Mouse (Mus musculus) thymus, adult 2 months (tissue): ENCODE results near the gene Snx9.

Experiments used
- CTCF ChIP-seq: fragments of 200-500 bp; IDR thresholded peaks from 2 replicates; pipeline ENCODE4 v1.5.1; 2012; ENCODE audit warnings: mild to moderate bottlenecking, control low read depth, low read length, moderate library complexity, borderline replicate concordance; ENCODE audit not compliant: control insufficient read depth, poor library complexity, insufficient read depth; ENCODE audit errors: extremely low read depth
- POLR2A ChIP-seq: fragments of 200-500 bp; IDR thresholded peaks from 2 replicates; pipeline ENCODE4 v1.6.1; 2012; ENCODE audit warnings: mild to moderate bottlenecking, low read length, control low read depth, moderate library complexity; ENCODE audit not compliant: control insufficient read depth, poor library complexity, insufficient read depth; ENCODE audit errors: extremely low read depth

GRCm38 (mm10) chr17:5942156-5942555 is 101.0 kb downstream of the Snx9 start:
- TF ChIP-seq CTCF (no peak), POLR2A (no peak)
